Mouse (Mus musculus): Measurements from ENCODE around the gene Mark3. TPM values are rescaled to one million over a fixed set of nuclear protein-coding genes. Genes with fewer than 3 reads are reported as not detected.

The Mark3 gene
- polyA plus RNA-seq, 1 experiment from 2014 or later: 9.2 TPM

DNA sequence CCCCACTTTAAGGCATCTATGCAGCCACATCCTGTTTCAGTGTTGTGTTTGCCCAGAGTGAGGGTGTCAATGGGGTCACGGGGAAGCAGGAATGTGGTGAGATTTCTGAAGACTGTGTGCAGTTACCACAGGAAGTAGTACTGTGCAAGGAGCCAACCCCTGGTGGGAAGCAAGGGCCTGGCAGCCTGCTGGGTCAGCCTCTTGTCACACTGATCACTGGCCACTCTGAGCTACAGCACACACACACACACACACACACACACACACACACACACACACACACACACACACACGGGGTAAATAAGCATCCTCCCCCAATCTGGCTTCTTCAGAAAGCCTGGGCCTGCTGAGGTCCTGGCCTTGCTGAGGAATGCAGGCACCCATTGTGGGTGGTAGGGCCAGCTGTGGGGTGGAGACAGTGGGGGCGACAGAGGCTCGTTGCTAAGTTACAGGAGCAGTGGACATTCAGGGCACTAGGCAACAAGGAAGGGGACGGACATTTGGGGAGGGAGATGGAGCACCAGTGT lies 117.1 kb downstream of the Mark3 start:
- no peaks in the 10 kb centered on the region for H3K9me3 ChIP-seq (replicated peaks; ENCODE audit: control insufficient read depth, low read length)
- no peak overlapping the region for H3K4me3 ChIP-seq (ENCODE audit: low read depth, low read length)
- no peak overlapping the region for H3K27ac ChIP-seq (ENCODE audit: low read length)
- H3K9ac ChIP-seq (ENCODE audit: low read depth, low read length): no peak overlapping the region
- no peak overlapping the region for H3K4me2 ChIP-seq (ENCODE audit: low read depth, low read length)
- H3K27me3 ChIP-seq (ENCODE audit: control insufficient read depth, insufficient read depth, low read depth, low read length): no peaks in the 10 kb centered on the region
- H3K36me3 ChIP-seq (ENCODE audit: control insufficient read depth, insufficient read depth): no peaks in the 10 kb centered on the region
- peak; percentile 26; the same call in 1 of the 2 replicates for ATAC-seq (ENCODE audit: low read depth)
- peaks cover 14% of the 10 kb centered on the region for H3K4me1 ChIP-seq (ENCODE audit: control insufficient read depth, low read depth, low read length)
- WGBS (ENCODE audit: insufficient replicate concordance): 24% methylated on average over 5 of the region's 5 CpGs

DNA sequence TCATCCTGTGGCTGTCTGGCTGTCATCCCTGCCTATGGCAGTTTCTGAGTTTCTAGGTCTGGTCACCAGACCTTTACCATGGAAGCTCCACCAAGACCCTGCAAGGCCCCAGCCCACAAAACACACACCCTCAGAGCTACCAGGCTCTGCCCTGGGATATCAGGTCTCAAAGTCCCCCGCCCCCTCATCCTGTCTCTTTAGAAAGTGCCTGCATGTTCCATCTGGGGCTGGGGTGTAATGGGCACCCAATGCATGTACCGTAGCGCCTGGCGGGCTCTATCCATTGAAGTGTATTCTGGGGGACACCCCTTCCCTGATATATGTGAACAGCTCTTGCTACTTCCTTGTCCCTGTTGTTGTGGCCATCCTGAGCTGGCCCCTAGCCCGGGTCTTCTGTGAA lies 118.6 kb downstream of the Mark3 start:
- no peak overlapping the region for H3K9ac ChIP-seq (ENCODE audit: low read depth, low read length)
- WGBS (ENCODE audit: insufficient replicate concordance): 58% methylated on average over 5 of the region's 5 CpGs
- H3K27me3 ChIP-seq (ENCODE audit: control insufficient read depth, insufficient read depth, low read depth, low read length): no peaks in the 10 kb centered on the region
- peaks cover 14% of the 10 kb centered on the region for H3K4me1 ChIP-seq (ENCODE audit: control insufficient read depth, low read depth, low read length)
- H3K27ac ChIP-seq (ENCODE audit: low read length): no peak overlapping the region
- no peaks in the 10 kb centered on the region for H3K9me3 ChIP-seq (replicated peaks; ENCODE audit: control insufficient read depth, low read length)
- no peak for ATAC-seq (ENCODE audit: low read depth)
- no peaks in the 10 kb centered on the region for H3K36me3 ChIP-seq (ENCODE audit: control insufficient read depth, insufficient read depth)
- no peak overlapping the region for H3K4me2 ChIP-seq (ENCODE audit: low read depth, low read length)
- no peak overlapping the region for H3K4me3 ChIP-seq (ENCODE audit: low read depth, low read length)

DNA sequence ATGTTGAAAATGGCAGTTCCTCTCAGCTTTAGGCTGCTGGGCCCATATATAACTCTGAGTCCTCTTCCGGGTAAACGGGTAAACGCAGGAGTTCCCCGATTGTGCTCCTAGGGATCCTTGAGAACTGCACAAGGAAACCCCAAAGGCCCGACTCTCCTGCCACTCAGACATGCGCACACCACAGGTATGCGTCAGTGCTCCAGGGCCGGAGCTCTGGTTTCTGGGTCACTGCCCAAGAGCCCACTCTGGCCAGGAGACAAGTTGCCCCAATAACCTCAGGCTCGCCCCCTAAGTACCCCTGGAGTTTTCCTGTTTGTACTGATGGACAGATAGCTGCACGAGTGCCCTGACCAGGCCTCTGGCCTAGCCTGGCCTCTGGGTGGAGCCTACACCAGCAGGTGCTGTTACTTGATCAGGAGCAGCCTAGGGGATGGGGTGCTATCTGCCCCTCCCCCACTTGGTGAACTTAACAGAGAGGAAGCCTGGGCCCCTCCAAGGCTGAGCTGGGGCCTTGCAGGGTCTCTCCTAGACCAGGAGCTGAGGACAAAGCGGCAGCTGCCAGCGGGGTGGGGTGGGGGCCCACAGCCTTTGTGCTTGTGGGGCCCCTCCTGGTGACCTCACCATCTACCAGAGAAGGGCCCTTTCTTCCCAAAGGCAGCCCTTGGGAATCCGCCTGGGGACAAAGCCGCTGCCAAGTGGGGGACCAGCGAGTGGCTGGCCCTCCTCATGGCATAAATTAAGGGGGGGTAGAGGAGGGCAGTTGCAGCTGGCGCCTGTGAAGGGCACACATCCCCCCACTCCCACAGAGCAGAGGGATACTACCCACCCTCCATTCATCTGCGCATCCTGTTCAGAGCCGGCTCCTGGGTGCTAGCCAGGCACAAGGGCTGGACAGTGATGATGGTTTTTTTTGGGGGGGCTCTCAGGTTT lies 119.3 kb downstream of the Mark3 start:
- 43% methylated on average over 18 of the region's 18 CpGs for WGBS (ENCODE audit: insufficient replicate concordance)
- no peak overlapping the region for H3K9ac ChIP-seq (ENCODE audit: low read depth, low read length)
- no peaks in the 10 kb centered on the region for H3K9me3 ChIP-seq (replicated peaks; ENCODE audit: control insufficient read depth, low read length)
- peaks cover 14% of the 10 kb centered on the region for H3K4me1 ChIP-seq (ENCODE audit: control insufficient read depth, low read depth, low read length)
- no peaks in the 10 kb centered on the region for H3K36me3 ChIP-seq (ENCODE audit: control insufficient read depth, insufficient read depth)
- no peak overlapping the region for H3K4me3 ChIP-seq (ENCODE audit: low read depth, low read length)
- ATAC-seq (ENCODE audit: low read depth): peak; percentile 2; the same call in 1 of the 2 replicates
- H3K27me3 ChIP-seq (ENCODE audit: control insufficient read depth, insufficient read depth, low read depth, low read length): no peaks in the 10 kb centered on the region
- no peak overlapping the region for H3K4me2 ChIP-seq (ENCODE audit: low read depth, low read length)
- H3K27ac ChIP-seq (ENCODE audit: low read length): 0 out of 2 replicates have a peak overlapping the region, but pooled peaks have one; percentile 15

DNA sequence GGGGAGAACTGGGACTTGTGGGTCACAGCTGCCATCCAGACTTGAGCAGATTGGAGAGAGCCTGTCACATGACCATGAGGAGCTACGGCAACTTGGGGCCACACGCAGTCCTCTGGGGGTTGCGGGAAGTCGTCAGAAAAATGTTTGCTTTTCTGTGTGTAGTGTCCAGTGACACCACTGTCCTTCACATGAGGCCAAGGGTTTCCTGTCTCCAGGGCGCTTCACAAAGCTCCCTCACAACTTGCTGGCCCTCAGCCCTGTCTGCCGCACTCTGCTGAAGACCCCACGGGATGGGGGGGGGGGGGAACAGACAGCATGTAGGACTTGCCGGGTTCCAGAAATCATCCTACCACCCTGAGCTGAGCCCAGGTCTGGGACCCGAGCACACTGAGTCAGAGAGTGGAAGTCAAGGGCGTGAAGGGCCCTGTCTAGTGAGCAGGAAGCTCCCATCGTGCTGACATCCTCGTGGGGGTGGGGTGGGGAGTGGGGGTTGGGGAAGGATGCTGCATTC lies 120.0 kb downstream of the Mark3 start:
- Histone ChIP-seq H3K27ac (ENCODE audit: low read length) (peak overlapping the region; percentile 15; the same call in 1 of the 2 replicates), H3K9ac (ENCODE audit: low read depth, low read length) (no peak overlapping the region), H3K36me3 (ENCODE audit: control insufficient read depth, insufficient read depth) (no peaks in the 10 kb centered on the region), H3K9me3 (replicated peaks; ENCODE audit: control insufficient read depth, low read length) (no peaks in the 10 kb centered on the region), H3K4me2 (ENCODE audit: low read depth, low read length) (no peak overlapping the region), H3K27me3 (ENCODE audit: control insufficient read depth, insufficient read depth, low read depth, low read length) (no peaks in the 10 kb centered on the region), H3K4me1 (ENCODE audit: control insufficient read depth, low read depth, low read length) (peaks cover 14% of the 10 kb centered on the region), H3K4me3 (ENCODE audit: low read depth, low read length) (no peak overlapping the region)
- WGBS (ENCODE audit: insufficient replicate concordance): 14% methylated on average over 12 of the region's 12 CpGs
- ATAC-seq (ENCODE audit: low read depth): peak; percentile 26

DNA sequence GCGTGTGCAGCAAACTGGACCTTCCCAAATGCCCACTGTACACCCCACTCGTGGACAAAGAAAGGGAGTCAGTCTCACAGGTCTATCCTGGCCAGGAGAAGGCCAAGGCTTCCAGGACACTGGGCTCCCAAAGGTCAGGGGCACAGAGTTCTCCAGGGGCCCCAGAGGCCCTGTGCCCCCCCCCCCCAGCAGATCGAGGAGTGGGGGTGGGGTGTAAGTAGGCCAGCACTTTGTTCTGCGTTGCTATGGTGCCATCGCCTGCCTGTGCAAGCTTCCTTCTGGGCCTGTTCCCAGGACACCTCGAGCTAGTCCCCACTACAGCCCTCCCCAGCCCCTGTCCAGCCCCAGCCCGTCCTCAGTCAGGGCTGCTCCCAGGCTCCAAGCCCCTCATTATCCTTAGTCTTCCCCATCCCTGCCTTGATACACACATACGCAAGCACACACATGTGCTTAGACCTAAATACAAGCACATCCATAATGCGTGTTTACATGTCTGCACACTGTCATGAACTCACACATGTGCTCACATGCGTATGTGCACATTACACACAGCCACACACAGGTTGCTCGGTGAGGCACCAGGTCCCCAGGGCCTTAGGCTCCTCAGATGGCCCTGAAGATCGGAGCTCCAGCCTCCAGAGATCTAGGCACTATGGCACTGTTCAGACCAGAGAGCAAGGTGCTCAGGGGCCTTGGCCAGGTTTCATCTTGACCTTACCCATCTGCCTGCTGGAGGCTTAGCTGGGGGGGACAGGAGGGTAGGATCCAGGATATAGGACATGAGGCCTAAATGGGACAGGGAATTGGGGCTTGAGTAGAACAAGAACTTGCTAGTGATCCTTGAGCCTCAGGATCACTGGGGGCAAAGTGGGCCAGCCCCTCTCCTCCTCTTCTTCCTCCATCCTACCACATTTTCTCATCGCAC lies 120.8 kb downstream of the Mark3 start:
- 58% methylated on average over 13 of the region's 13 CpGs for WGBS (ENCODE audit: insufficient replicate concordance)
- no peak for ATAC-seq (ENCODE audit: low read depth)

DNA sequence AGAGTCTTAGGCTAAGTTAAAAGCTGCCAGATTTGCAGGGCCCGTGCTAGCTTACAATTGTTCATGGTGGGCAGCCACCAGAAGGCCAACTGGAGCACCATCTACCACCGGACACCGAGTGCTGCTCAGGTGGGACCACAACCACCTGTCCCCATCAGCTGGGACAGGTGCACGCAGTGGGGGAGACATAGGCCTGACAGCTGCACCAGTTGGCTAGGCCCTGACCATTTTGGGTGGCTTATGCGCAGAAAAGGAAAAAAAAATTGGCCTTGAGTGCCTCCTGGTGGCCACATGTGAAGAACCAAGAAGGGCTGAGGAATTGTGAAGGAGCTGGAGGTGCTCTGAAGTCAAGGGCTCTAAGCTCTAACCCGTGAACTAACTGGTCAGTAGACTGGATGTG lies 121.9 kb downstream of the Mark3 start:
- 28% methylated on average over 6 of the region's 6 CpGs for WGBS (ENCODE audit: insufficient replicate concordance)
- H3K4me3 ChIP-seq (ENCODE audit: low read depth, low read length): no peak overlapping the region
- peaks cover 14% of the 10 kb centered on the region for H3K4me1 ChIP-seq (ENCODE audit: control insufficient read depth, low read depth, low read length)
- no peak for ATAC-seq (ENCODE audit: low read depth)
- H3K36me3 ChIP-seq (ENCODE audit: control insufficient read depth, insufficient read depth): no peaks in the 10 kb centered on the region
- H3K9me3 ChIP-seq (replicated peaks; ENCODE audit: control insufficient read depth, low read length): no peaks in the 10 kb centered on the region
- no peaks in the 10 kb centered on the region for H3K27me3 ChIP-seq (ENCODE audit: control insufficient read depth, insufficient read depth, low read depth, low read length)
- H3K27ac ChIP-seq (ENCODE audit: low read length): no peak overlapping the region
- H3K4me2 ChIP-seq (ENCODE audit: low read depth, low read length): no peak overlapping the region
- H3K9ac ChIP-seq (ENCODE audit: low read depth, low read length): no peak overlapping the region

More for the DNA sequence above, 120.8 kb downstream of the Mark3 start:
- Histone ChIP-seq H3K27ac (ENCODE audit: low read length) (no peak overlapping the region), H3K9me3 (replicated peaks; ENCODE audit: control insufficient read depth, low read length) (no peaks in the 10 kb centered on the region), H3K4me2 (ENCODE audit: low read depth, low read length) (no peak overlapping the region), H3K36me3 (ENCODE audit: control insufficient read depth, insufficient read depth) (no peaks in the 10 kb centered on the region), H3K9ac (ENCODE audit: low read depth, low read length) (no peak overlapping the region), H3K27me3 (ENCODE audit: control insufficient read depth, insufficient read depth, low read depth, low read length) (no peaks in the 10 kb centered on the region), H3K4me3 (ENCODE audit: low read depth, low read length) (no peak overlapping the region), H3K4me1 (ENCODE audit: control insufficient read depth, low read depth, low read length) (peaks cover 14% of the 10 kb centered on the region)

DNA sequence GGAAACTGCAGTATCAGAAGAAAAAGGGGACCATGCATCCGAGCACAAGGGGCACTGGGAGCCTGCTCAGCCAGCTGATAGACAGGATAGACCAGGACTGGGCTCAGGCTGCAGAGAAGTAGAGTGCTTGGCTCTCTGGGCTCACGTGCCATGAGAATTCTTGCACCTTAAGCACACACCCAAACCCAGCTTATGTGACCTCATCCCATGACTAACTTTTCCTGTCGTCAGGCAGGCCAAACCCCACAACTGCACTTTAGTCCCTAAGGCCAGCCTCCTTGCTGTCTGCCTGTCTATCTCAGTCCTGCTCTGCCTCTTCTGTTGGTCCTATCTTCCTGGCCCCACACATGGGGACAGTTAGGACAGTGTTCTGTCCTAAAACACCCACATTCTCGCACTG lies 123.4 kb downstream of the Mark3 start:
- no peak overlapping the region for H3K27ac ChIP-seq (ENCODE audit: low read length)
- H3K9me3 ChIP-seq (replicated peaks; ENCODE audit: control insufficient read depth, low read length): no peaks in the 10 kb centered on the region
- H3K9ac ChIP-seq (ENCODE audit: low read depth, low read length): no peak overlapping the region
- peaks cover 12% of the 10 kb centered on the region for H3K4me1 ChIP-seq (ENCODE audit: control insufficient read depth, low read depth, low read length)
- no peaks in the 10 kb centered on the region for H3K36me3 ChIP-seq (ENCODE audit: control insufficient read depth, insufficient read depth)
- 48% methylated on average over 4 of the region's 4 CpGs for WGBS (ENCODE audit: insufficient replicate concordance)
- H3K4me2 ChIP-seq (ENCODE audit: low read depth, low read length): no peak overlapping the region
- H3K4me3 ChIP-seq (ENCODE audit: low read depth, low read length): no peak overlapping the region
- no peak for ATAC-seq (ENCODE audit: low read depth)
- no peaks in the 10 kb centered on the region for H3K27me3 ChIP-seq (ENCODE audit: control insufficient read depth, insufficient read depth, low read depth, low read length)

DNA sequence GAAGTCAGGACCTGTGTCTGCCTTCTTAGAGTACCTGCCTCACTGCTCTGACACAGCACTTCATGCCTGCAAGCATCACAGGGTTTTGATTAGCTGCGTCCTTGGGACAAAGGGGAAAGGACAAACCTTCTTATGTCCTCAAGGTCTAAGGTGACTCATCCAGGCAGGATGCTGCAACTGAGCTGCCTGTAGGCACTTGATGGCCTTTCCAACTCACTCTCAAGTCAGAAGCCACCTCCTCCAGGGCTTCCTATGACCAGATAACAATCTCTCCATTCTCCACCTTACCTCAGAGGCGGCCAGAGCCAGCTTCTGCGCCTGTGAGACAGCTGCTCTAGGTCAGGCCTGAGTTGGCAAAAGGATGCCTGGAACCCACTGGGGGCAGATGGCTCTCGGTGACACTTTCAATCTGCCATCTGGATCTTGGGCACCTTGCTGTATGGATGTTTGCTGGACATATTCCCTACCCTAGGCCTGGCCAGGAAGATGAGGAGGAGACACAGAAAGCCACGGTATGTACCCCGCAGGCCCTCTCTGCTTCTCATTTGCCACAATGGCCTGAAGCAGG lies 124.1 kb downstream of the Mark3 start:
- no peak overlapping the region for H3K9ac ChIP-seq (ENCODE audit: low read depth, low read length)
- H3K4me3 ChIP-seq (ENCODE audit: low read depth, low read length): no peak overlapping the region
- 69% methylated on average over 6 of the region's 6 CpGs for WGBS (ENCODE audit: insufficient replicate concordance)
- H3K4me1 ChIP-seq (ENCODE audit: control insufficient read depth, low read depth, low read length): peaks cover 10% of the 10 kb centered on the region
- no peak overlapping the region for H3K27ac ChIP-seq (ENCODE audit: low read length)
- no peak for ATAC-seq (ENCODE audit: low read depth)
- H3K27me3 ChIP-seq (ENCODE audit: control insufficient read depth, insufficient read depth, low read depth, low read length): no peaks in the 10 kb centered on the region
- no peaks in the 10 kb centered on the region for H3K36me3 ChIP-seq (ENCODE audit: control insufficient read depth, insufficient read depth)
- H3K4me2 ChIP-seq (ENCODE audit: low read depth, low read length): no peak overlapping the region
- no peaks in the 10 kb centered on the region for H3K9me3 ChIP-seq (replicated peaks; ENCODE audit: control insufficient read depth, low read length)

Data from liver, embryonic 16.5 days (tissue).